Mouse (Mus musculus) midbrain, embryonic 13.5 days (tissue): ENCODE measurements around the gene Fam102b. TPM values are rescaled to one million over a fixed set of nuclear protein-coding genes. Genes with fewer than 3 reads are reported as not detected.
A peak's percentile ranks its signal among the peaks of the same experiment; 100 is the strongest.

ENCODE experiments used
- ATAC-seq: fragments of 200-750 bp; cut with Nextera tagmentation; 2 replicates; pipeline ENCODE4 v1.8.0; 2017; ENCODE audit warnings: mild to moderate bottlenecking, moderate TSS enrichment, moderate library complexity
- H3K27ac ChIP-seq: fragments of 300-500 bp; sonication (generic); 2 replicates; pipeline ENCODE4 v1.5.1; 2015; ENCODE audit warnings: inconsistent platforms, mild to moderate bottlenecking, moderate library complexity
- H3K27me3 ChIP-seq: fragments of 300-500 bp; sonication (generic); 2 replicates; pipeline ENCODE4 v1.6.1; 2015; ENCODE audit warnings: mild to moderate bottlenecking, inconsistent platforms
- H3K36me3 ChIP-seq: fragments of 300-500 bp; sonication (generic); 2 replicates; pipeline ENCODE4 v1.6.1; 2015; ENCODE audit warnings: mild to moderate bottlenecking, inconsistent platforms
- H3K4me1 ChIP-seq: fragments of 300-500 bp; sonication (generic); replicated peaks from 2 replicates; pipeline ENCODE4 v1.6.1; 2015; ENCODE audit warnings: inconsistent platforms
- H3K4me2 ChIP-seq: fragments of 300-500 bp; sonication (generic); replicated peaks from 2 replicates; pipeline ENCODE4 v1.6.1; 2015; ENCODE audit warnings: moderate library complexity, mild to moderate bottlenecking, inconsistent platforms
- H3K4me3 ChIP-seq: fragments of 300-500 bp; sonication (generic); replicated peaks from 2 replicates; pipeline ENCODE4 v1.5.1; 2015; ENCODE audit warnings: mild to moderate bottlenecking, inconsistent platforms
- H3K9ac ChIP-seq: fragments of 300-500 bp; sonication (generic); replicated peaks from 2 replicates; pipeline ENCODE4 v1.6.1; 2015; ENCODE audit warnings: mild to moderate bottlenecking, inconsistent platforms
- H3K9me3 ChIP-seq: fragments of 300-500 bp; sonication (generic); 2 replicates; pipeline ENCODE4 v1.6.1; 2016; ENCODE audit warnings: mild to moderate bottlenecking, inconsistent platforms
- WGBS: fragments of 180-500 bp; shearing (Covaris S2); methylation state at CpG from one replicate; pipeline ENCODE4 v1.1.7; 2015; 5-methylcytosine and 5-hydroxymethylcytosine counted together
- polyA plus RNA-seq: library from polyadenylated mRNA; unstranded; fragments of >200 nt; fragmentation: Nextera tagmentation; extraction: Ambion mirVana; gene quantifications from 2 replicates; pipeline ENCODE4 v1.2.1, GENCODE M21; 2015

Gene Fam102b
- polyA plus RNA-seq, 1 experiment from 2014 or later: 8.5 TPM

DNA sequence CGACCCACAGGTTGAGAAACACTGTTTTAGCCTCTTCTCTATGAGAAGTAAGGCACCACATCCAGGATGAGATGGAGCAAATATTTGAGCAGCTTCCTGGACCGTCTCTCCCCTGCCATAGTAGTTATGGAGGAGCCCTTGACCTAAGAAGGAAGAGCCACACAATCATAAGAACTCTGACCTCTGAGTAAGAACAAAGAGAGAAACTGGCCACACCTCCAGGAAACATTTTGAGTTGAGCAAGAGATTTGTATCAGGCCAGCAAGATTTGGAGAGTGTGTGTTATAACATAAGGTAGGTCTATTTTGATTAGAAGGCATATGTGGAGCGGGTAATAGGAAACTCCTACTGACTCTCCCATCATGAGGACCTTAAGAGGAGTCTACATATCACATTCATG, 4.2 kb upstream of the Fam102b start:
- no peak overlapping the region for H3K9ac ChIP-seq
- no peak overlapping the region for H3K4me2 ChIP-seq
- no peak for ATAC-seq
- H3K27ac ChIP-seq: no peak overlapping the region
- no peaks in the 10 kb centered on the region for H3K9me3 ChIP-seq
- no peaks in the 10 kb centered on the region for H3K27me3 ChIP-seq
- H3K4me1 ChIP-seq: peaks cover 17% of the 10 kb centered on the region; the same call in 1 of the 2 replicates
- no peak overlapping the region for H3K4me3 ChIP-seq
- H3K36me3 ChIP-seq: no peaks in the 10 kb centered on the region
- WGBS: 95% methylated on average over 3 of the region's 3 CpGs

DNA sequence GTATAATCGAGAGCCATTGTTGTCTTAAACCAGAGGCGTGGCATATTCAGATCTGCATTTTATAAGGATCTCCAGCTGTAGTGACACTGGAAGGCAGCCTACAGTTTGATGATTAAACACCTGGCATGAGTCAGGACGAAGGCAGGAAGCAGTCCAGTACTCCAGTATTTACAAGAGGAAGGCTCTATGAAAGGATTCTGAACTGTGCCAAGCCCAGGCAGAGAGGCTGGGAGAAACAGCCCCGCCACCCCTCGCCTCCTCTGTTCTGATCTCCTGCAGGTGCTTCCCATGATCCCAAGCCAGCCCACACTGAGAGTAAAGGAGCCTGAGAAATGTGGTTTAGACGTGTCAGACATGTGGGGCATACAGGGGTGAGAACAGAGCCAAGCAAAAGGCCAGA, 3.4 kb upstream of the Fam102b start:
- no peaks in the 10 kb centered on the region for H3K27me3 ChIP-seq
- H3K27ac ChIP-seq: no peak overlapping the region
- H3K9me3 ChIP-seq: no peaks in the 10 kb centered on the region
- 28% methylated on average over 6 of the region's 6 CpGs for WGBS
- ATAC-seq: no peak
- peaks cover 23% of the 10 kb centered on the region for H3K4me1 ChIP-seq
- H3K36me3 ChIP-seq: no peaks in the 10 kb centered on the region
- no peak overlapping the region for H3K4me3 ChIP-seq
- no peak overlapping the region for H3K4me2 ChIP-seq
- no peak overlapping the region for H3K9ac ChIP-seq

- Histone ChIP-seq H3K4me1 (peaks cover 33% of the 10 kb centered on the region), H3K9me3 (no peaks in the 10 kb centered on the region), H3K4me3 (no peak overlapping the region), H3K4me2 (no peak overlapping the region), H3K36me3 (no peaks in the 10 kb centered on the region), H3K9ac (no peak overlapping the region; the same call in 1 of the 2 replicates), H3K27ac (no peak overlapping the region), H3K27me3 (no peaks in the 10 kb centered on the region)
- ATAC-seq: no peak
- WGBS: 51% methylated on average over 5 of the region's 5 CpGs
These were observed 2.3 kb upstream of the Fam102b start for GRCm38 (mm10) chr3:109029661-109030060.

DNA sequence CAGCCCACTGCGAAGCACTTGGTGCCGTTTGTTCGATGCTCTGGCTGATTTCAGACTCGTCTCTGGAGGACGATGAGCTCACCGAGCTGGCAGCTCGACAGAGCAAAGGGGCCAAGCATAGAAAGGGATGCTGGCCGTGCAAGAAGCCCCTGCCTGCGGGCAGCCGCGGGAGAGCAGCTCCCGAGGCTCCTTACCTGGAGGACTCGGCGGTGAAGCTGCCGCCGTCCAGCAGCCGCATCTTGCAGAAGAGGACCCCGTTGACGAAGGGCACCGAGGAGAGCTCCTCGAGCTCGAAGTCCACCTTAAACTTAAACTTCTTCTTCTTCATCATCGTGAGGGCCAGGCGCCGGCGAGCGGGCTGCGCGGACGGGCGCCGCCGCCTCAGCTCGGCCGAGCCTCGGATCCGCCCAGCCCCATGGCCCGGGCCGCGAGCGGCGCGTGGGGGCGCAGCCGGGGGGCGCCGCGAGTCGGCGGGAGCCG, 376 bp downstream of the Fam102b start:
- no peaks in the 10 kb centered on the region for H3K27me3 ChIP-seq

DNA sequence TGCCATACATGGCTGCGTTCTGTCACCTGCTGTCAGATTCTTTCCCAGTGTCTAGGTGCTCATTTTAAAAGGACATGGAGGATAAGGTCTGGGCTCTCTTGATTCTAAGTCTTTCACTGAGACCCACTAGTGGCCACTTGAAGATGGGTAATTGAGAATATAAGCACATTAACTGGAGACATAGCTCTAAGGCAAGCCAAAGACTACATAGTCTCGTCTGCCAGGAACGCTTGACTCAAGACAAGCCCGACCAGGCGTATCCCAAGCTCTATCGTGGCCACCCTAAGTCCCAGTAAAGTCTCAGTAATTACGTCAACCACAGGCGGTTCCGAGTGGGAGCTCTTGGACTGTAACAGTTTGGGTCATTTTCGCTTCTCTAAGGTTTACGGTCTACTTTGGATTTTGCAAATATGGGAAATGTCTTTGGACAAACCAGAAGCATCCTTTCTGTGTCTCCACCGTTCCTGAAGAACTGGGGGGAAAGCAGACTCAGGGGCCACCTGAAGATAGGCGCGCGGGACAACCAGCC, 881 bp downstream of the Fam102b start:
- H3K27ac ChIP-seq: peak overlapping the region; percentile 83

More for the DNA sequence above, 376 bp downstream of the Fam102b start:
- under 1% methylated on average over 51 of the region's 51 CpGs for WGBS
- H3K4me2 ChIP-seq: peak overlapping the region; percentile 77
- H3K36me3 ChIP-seq: no peaks in the 10 kb centered on the region
- H3K4me3 ChIP-seq: peak overlapping the region; percentile 72
- H3K9ac ChIP-seq: peak overlapping the region; percentile 92
- no peaks in the 10 kb centered on the region for H3K9me3 ChIP-seq
- H3K4me1 ChIP-seq: peaks cover 54% of the 10 kb centered on the region
- peak overlapping the region; percentile 83 for H3K27ac ChIP-seq
- ATAC-seq: peak; percentile 87

DNA sequence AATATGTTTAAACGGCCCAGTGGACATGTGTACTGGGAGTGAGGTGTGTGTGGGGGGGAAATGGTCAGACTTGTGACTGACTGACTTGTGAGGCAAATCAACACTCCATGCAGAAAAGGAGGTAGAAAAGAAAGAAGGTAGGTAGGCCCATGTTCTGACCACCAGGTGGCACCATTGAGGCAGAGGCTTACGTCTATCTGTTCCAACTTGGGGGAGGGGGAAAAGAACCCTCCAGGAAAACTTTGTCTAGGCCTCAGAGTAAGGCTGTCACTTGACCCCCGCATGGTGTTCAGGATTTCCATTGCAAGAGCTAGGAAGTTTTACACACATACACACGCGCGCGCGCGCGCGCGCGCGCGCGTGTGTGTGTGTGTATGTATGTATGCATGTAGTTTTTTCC, 1.8 kb downstream of the Fam102b start:
- Histone ChIP-seq H3K4me3 (peak overlapping the region; percentile 72), H3K27me3 (no peaks in the 10 kb centered on the region), H3K27ac (no peak overlapping the region), H3K4me2 (peak overlapping the region; percentile 77), H3K36me3 (no peaks in the 10 kb centered on the region), H3K9ac (no peak overlapping the region), H3K9me3 (no peaks in the 10 kb centered on the region), H3K4me1 (peaks cover 49% of the 10 kb centered on the region)
- peak; percentile 19 for ATAC-seq
- 14% methylated on average over 16 of the region's 16 CpGs for WGBS

More for the DNA sequence above, 881 bp downstream of the Fam102b start:
- Histone ChIP-seq H3K4me1 (peaks cover 54% of the 10 kb centered on the region), H3K27me3 (no peaks in the 10 kb centered on the region), H3K4me3 (peak overlapping the region; percentile 72), H3K36me3 (no peaks in the 10 kb centered on the region), H3K9me3 (no peaks in the 10 kb centered on the region), H3K4me2 (peak overlapping the region; percentile 77), H3K9ac (peak overlapping the region; percentile 92)
- 8% methylated on average over 15 of the region's 15 CpGs for WGBS
- ATAC-seq: 0 out of 2 replicates have a peak, but pooled peaks have one; percentile 14

DNA sequence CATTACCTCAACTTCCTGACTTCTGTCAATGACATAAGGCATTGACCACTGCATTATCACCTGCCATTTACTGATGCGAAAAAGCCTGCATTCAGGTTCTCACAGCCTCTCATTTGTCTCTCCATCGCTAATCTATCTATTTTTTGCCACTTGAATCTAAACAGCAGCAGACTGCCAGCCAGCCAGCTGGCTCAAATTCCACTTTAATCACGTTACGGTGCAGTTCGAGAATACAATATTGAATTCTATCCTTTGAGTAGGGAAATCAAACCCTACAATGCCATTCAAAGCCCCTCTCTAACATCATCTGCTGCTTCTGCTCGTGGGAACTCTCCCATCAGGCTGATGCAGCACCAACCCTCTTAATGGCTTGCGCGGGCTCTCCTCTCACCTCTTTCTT, 4.3 kb downstream of the Fam102b start:
- peak overlapping the region; percentile 6; the same call in 1 of the 2 replicates for H3K27ac ChIP-seq
- H3K9ac ChIP-seq: no peak overlapping the region
- H3K9me3 ChIP-seq: no peaks in the 10 kb centered on the region
- peak overlapping the region; percentile 5; the same call in 1 of the 2 replicates for H3K4me2 ChIP-seq
- no peaks in the 10 kb centered on the region for H3K27me3 ChIP-seq
- WGBS: 43% methylated on average over 8 of the region's 8 CpGs
- no peak overlapping the region for H3K4me3 ChIP-seq
- H3K36me3 ChIP-seq: no peaks in the 10 kb centered on the region
- no peak for ATAC-seq
- H3K4me1 ChIP-seq: peaks cover 43% of the 10 kb centered on the region

DNA sequence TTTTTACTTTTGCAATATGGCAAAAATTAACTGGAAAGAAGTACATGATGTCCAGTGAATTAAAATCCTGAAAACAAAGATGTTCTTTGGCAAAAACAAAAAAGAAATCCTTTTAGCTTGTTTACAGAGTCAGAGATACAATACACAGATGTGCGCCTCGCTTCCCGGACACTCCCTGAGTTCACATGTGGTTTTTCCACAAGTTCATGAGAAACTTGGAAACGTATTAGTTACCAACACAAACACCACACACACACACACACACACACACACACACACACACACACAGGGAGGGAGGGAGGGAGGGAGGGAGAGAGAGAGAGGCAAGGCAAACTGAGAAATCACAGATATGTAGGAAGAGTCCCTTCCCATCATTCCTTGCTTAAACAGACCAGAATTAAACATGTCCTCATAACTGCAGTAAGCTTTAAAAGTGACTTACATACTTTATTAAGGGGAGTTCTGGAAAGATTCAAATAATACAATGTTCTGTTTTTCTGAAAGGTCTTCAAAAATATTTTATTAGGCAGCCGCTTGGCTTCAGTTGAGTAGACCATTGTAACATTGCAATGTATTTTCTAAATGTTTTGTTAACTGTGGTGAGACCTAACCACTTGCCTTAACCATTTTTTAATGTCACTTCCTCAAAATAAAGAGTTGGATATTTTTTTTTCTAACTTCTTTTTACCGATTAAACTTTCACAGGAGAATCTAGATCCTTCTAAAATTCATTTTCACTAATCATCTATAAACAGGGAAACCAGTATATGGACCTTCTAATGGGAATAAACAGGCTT, 5.5 kb downstream of the Fam102b start:
- H3K9ac ChIP-seq: no peak overlapping the region
- H3K4me1 ChIP-seq: peaks cover 40% of the 10 kb centered on the region
- H3K4me3 ChIP-seq: no peak overlapping the region
- H3K9me3 ChIP-seq: no peaks in the 10 kb centered on the region
- H3K27ac ChIP-seq: no peak overlapping the region
- H3K27me3 ChIP-seq: no peaks in the 10 kb centered on the region
- no peak overlapping the region for H3K4me2 ChIP-seq
- no peaks in the 10 kb centered on the region for H3K36me3 ChIP-seq
- no peak for ATAC-seq
- WGBS: 92% methylated on average over 6 of the region's 6 CpGs

DNA sequence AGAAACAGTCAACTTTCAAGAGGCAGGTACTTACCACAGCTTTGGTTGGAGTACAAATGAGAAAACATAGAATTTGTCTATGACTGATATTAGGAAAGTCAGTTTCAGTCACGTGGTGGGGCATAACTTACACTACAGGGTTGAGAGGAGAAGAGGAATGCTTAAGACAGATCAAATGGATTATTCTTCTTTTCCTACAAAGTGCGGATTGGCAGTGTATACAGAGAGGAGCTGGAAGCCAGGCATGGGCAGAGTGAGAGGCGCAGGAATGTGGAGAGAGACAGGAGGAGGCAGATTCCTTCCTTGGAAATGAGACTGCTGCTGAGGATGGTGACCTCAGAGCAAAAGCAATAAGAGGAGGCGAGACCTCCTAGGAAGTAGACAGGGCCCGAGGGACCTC, 9.1 kb downstream of the Fam102b start:
- WGBS: 89% methylated on average over 5 of the region's 5 CpGs
- Histone ChIP-seq H3K9me3 (no peaks in the 10 kb centered on the region), H3K27me3 (no peaks in the 10 kb centered on the region), H3K4me2 (no peak overlapping the region), H3K9ac (no peak overlapping the region), H3K4me3 (no peak overlapping the region), H3K4me1 (peaks cover 10% of the 10 kb centered on the region), H3K27ac (no peak overlapping the region), H3K36me3 (no peaks in the 10 kb centered on the region)
- no peak for ATAC-seq

GRCm38 (mm10) chr3:109012595-109012994, 14.8 kb downstream of the Fam102b start:
- H3K4me3 ChIP-seq: no peak overlapping the region
- H3K9ac ChIP-seq: no peak overlapping the region
- no peak overlapping the region for H3K4me2 ChIP-seq
- no peaks in the 10 kb centered on the region for H3K36me3 ChIP-seq
- H3K27me3 ChIP-seq: no peaks in the 10 kb centered on the region
- no peak overlapping the region for H3K27ac ChIP-seq
- H3K4me1 ChIP-seq: no peaks in the 10 kb centered on the region
- WGBS: 88% methylated on average over 4 of the region's 4 CpGs
- H3K9me3 ChIP-seq: no peaks in the 10 kb centered on the region
- no peak for ATAC-seq

DNA sequence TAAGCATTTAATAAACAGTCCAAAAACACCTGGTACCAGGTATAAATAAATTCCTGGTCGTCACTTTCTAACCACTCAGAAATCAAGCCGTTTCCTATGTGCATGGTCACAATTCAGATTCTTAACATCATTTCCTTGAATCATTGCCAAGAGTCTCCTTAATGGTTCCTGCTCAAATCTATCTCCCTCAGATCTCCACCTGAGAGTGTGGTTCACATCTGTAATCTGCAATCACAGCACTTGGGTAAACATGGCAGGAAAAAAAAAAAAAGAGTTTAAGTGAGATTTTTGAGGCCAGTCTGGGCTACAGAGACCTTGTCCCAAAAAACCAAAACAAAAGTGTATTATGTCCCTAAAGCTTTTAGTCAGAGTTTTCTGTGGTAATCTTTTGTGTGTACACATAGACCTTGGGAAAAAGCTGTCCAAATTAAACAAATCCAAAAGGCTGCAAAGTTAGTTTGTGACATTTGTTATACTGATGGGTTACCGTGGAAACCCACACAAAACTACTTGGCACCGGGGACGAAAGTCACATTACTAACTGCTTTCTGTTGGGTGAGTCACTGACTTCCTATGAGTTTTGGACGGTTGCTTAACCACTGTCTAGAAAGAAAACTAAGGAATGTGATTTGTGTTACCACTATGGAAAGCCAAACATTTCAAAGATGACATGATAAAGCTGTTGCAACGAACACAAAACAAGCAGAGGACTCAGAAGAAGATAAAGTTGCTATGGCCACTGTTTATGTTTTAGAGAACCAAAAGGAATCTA, 16.7 kb downstream of the Fam102b start:
- no peaks in the 10 kb centered on the region for H3K4me1 ChIP-seq
- 71% methylated on average over 7 of the region's 7 CpGs for WGBS
- no peak overlapping the region for H3K4me3 ChIP-seq
- no peak overlapping the region for H3K9ac ChIP-seq
- no peaks in the 10 kb centered on the region for H3K36me3 ChIP-seq
- H3K4me2 ChIP-seq: no peak overlapping the region
- ATAC-seq: no peak
- H3K27ac ChIP-seq: no peak overlapping the region
- no peaks in the 10 kb centered on the region for H3K27me3 ChIP-seq
- no peaks in the 10 kb centered on the region for H3K9me3 ChIP-seq

DNA sequence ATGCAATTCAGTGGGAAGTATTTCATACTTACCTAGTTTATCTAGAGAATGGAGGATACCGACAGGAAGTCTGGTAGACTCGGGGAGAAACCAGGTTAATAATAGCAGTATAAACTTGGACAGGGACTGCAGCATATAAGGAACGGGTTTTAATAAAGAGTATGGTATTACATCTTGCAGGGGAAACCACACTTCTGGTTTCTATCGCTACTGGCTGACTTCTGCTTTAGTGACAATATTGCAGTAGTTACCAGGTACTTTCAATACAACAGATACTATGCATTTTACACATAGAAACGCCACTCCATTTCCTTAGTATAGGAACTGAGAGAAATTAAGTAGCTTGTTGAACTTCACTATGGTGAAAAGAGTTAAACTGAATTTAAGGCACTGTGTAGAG, 19.2 kb downstream of the Fam102b start:
- Histone ChIP-seq H3K4me3 (no peak overlapping the region), H3K9me3 (no peaks in the 10 kb centered on the region)
- WGBS: 97% methylated on average over 5 of the region's 5 CpGs

More for the DNA sequence above, 19.2 kb downstream of the Fam102b start:
- ATAC-seq: no peak
- Histone ChIP-seq H3K36me3 (no peaks in the 10 kb centered on the region), H3K27ac (no peak overlapping the region), H3K4me1 (no peaks in the 10 kb centered on the region), H3K9ac (no peak overlapping the region), H3K27me3 (no peaks in the 10 kb centered on the region), H3K4me2 (no peak overlapping the region)
